Mouse (Mus musculus): Measurements from ENCODE around the gene Lyzl4. TPM values are rescaled to one million over a fixed set of nuclear protein-coding genes. Genes with fewer than 3 reads are reported as not detected.
"Not testable (repeated sequence)": the region's sequence is repeated elsewhere in the genome, so short reads cannot be mapped to it uniquely, and the experiment has no call there.

The Lyzl4 gene
- polyA plus RNA-seq, 1 experiment: not detected

GRCm38 (mm10) chr9:121599551-121599950 is 42.3 kb downstream of the Lyzl4 start:
- H3K27me3 ChIP-seq (ENCODE audit: control insufficient read depth): no peaks in the 10 kb centered on the region
- H3K9me3 ChIP-seq (ENCODE audit: control insufficient read depth, low read length): no peaks in the 10 kb centered on the region
- no peaks in the 10 kb centered on the region for H3K36me3 ChIP-seq (ENCODE audit: control insufficient read depth)
- no peak for TF ChIP-seq TAL1 (IDR thresholded peaks at IDR 0.05; ENCODE audit: low read length)
- TF ChIP-seq GATA1 (IDR thresholded peaks at IDR 0.05; ENCODE audit: low read length): no peak
- H3K4me3 ChIP-seq (replicated peaks): no peak overlapping the region
- H3K4me1 ChIP-seq (ENCODE audit: control insufficient read depth): no peaks in the 10 kb centered on the region

GRCm38 (mm10) chr9:121598106-121598505 is 43.8 kb downstream of the Lyzl4 start:
- no peaks in the 10 kb centered on the region for H3K9me3 ChIP-seq (ENCODE audit: control insufficient read depth, low read length)
- no peaks in the 10 kb centered on the region for H3K4me1 ChIP-seq (ENCODE audit: control insufficient read depth)
- H3K36me3 ChIP-seq (ENCODE audit: control insufficient read depth): no peaks in the 10 kb centered on the region
- H3K4me3 ChIP-seq (replicated peaks): no peak overlapping the region
- no peaks in the 10 kb centered on the region for H3K27me3 ChIP-seq (ENCODE audit: control insufficient read depth)
- TF ChIP-seq TAL1 (IDR thresholded peaks at IDR 0.05; ENCODE audit: low read length): no peak
- no peak for TF ChIP-seq GATA1 (IDR thresholded peaks at IDR 0.05; ENCODE audit: low read length)

DNA sequence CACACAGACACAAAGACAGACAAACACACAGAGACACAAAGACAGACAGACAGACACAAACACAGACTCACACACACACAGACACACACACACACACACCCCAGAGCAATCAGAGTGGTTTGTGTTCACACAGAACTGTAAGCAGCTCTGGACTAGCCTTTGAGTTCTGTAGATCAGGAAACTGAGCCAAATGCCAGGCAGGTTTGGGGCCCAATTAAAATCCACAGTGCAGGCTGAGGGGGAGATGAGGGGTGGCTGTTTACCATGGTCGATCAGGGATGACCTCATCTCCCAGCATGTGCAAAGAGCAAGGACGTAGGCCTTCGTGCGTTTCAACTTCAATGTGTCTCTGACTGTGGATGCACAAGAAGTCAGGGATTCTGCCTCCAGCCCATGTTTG is 47.1 kb downstream of the Lyzl4 start:
- Histone ChIP-seq H3K36me3 (ENCODE audit: control insufficient read depth) (no peaks in the 10 kb centered on the region), H3K27me3 (ENCODE audit: control insufficient read depth) (no peaks in the 10 kb centered on the region)
- TF ChIP-seq TAL1 (IDR thresholded peaks at IDR 0.05; ENCODE audit: low read length) (no peak), GATA1 (IDR thresholded peaks at IDR 0.05; ENCODE audit: low read length) (no peak)

DNA sequence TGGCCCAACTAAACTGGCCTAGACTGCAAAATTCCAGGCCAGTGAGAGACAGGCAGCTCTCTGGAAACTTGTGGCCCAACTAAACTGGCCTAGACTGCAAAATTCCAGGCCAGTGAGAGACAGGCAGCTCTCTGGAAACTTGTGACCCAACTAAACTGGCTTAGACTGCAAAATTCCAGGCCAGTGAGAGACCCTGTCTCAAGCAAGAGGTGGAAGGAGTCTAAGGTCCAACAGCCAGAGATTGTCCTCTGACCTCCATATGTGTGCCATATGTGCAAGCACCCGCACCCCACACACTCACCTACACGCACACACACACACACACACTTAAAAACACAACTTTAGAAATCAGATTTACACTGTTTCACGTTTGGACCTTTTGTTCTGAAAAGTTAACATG is 48.1 kb downstream of the Lyzl4 start:
- H3K36me3 ChIP-seq (ENCODE audit: control insufficient read depth); H3K4me3 ChIP-seq (replicated peaks); H3K4me1 ChIP-seq (ENCODE audit: control insufficient read depth); H3K27me3 ChIP-seq (ENCODE audit: control insufficient read depth); H3K9me3 ChIP-seq (ENCODE audit: control insufficient read depth, low read length): not testable (repeated sequence)

More for the DNA sequence above, 47.1 kb downstream of the Lyzl4 start:
- Histone ChIP-seq H3K4me3 (replicated peaks) (no peak overlapping the region), H3K4me1 (ENCODE audit: control insufficient read depth) (peaks cover 5% of the 10 kb centered on the region), H3K9me3 (ENCODE audit: control insufficient read depth, low read length) (no peaks in the 10 kb centered on the region; the same call in 1 of the 2 replicates)

DNA sequence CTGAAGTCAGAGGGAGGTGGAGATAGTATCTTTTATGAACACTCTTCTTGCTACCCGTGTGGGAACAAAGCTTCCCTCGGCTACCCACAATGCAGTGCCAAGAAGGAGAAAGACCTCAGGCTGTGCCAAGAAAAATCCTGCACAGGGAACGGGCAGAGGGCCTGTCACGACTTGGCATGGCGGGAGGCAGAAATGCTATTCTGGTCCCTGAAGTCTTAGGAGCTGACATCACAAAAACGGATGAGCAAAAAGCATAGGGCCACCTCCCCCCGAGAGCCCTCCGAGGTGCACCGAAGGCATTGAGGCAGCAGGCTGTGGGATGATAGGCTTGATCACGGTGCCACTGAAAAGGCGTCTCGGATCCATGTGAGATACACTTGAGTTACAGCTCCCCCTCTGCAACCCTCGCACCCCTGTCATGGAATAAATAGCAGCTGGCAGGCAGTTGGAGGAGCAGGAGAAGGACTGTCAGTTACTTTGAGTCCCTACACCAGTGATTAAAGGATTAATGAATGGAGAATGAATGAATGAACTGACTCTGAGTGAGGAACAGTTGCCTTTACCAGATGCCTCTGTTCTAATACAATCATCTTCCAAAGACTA is 48.8 kb downstream of the Lyzl4 start:
- H3K4me1 ChIP-seq (ENCODE audit: control insufficient read depth): peaks cover 5% of the 10 kb centered on the region
- peaks cover 4% of the 10 kb centered on the region for H3K9me3 ChIP-seq (ENCODE audit: control insufficient read depth, low read length)
- H3K27me3 ChIP-seq (ENCODE audit: control insufficient read depth): no peaks in the 10 kb centered on the region
- TF ChIP-seq TAL1 (IDR thresholded peaks at IDR 0.05; ENCODE audit: low read length) (no peak), GATA1 (IDR thresholded peaks at IDR 0.05; ENCODE audit: low read length) (no peak)
- no peak overlapping the region for H3K4me3 ChIP-seq (replicated peaks)
- H3K36me3 ChIP-seq (ENCODE audit: control insufficient read depth): no peaks in the 10 kb centered on the region

DNA sequence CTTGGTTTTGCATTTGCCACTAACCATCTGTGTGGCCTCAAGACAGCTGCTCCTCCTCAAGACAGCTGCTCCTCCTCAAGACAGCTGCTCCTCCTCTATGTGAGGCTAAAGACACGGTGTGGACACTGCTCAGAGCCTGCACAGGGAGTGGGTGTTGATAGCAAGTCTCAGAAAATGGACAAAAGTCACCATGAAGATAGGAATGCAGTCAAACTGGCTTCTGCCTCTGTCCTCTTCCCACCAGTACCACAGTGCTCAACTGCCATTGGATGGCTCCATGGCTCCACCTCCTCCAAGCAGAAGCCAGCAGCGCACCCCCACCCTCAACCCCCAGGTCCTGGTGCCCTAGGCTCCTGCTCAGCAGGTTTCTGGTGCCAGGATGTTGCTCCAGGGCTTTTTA is 52.4 kb downstream of the Lyzl4 start:
- H3K27me3 ChIP-seq (ENCODE audit: control insufficient read depth): no peaks in the 10 kb centered on the region
- no peaks in the 10 kb centered on the region for H3K36me3 ChIP-seq (ENCODE audit: control insufficient read depth)
- peaks cover 4% of the 10 kb centered on the region for H3K9me3 ChIP-seq (ENCODE audit: control insufficient read depth, low read length)
- TF ChIP-seq TAL1 (IDR thresholded peaks at IDR 0.05; ENCODE audit: low read length) (no peak), GATA1 (IDR thresholded peaks at IDR 0.05; ENCODE audit: low read length) (no peak)
- no peak overlapping the region for H3K4me3 ChIP-seq (replicated peaks)
- peaks cover 5% of the 10 kb centered on the region for H3K4me1 ChIP-seq (ENCODE audit: control insufficient read depth)

DNA sequence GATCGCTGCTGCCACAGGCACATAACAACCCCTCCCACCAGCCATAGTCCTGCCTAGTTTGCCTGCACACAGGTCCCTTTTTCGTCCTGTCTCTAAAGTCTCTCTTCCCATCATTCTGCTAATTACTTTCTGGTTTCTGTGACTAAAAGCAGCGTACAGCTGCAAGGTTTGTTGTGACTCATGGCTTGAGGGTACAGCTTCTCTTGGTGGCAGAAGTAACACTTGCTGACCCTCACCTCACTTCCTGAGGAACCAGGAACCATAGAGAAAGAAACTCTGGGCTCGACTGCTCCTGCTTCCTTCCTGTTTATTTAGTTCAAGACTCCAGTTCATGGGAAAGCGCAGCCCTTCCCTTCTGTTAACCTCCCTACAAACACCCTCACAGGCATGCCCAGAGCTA is 67.5 kb downstream of the Lyzl4 start:
- Histone ChIP-seq H3K9me3 (ENCODE audit: control insufficient read depth, low read length) (peaks cover 6% of the 10 kb centered on the region), H3K36me3 (ENCODE audit: control insufficient read depth) (no peaks in the 10 kb centered on the region), H3K4me3 (replicated peaks) (no peak overlapping the region), H3K4me1 (ENCODE audit: control insufficient read depth) (no peaks in the 10 kb centered on the region), H3K27me3 (ENCODE audit: control insufficient read depth) (no peaks in the 10 kb centered on the region)
- TF ChIP-seq GATA1 (IDR thresholded peaks at IDR 0.05; ENCODE audit: low read length) (no peak), TAL1 (IDR thresholded peaks at IDR 0.05; ENCODE audit: low read length) (no peak)

GRCm38 (mm10) chr9:121568451-121568850 is 73.4 kb downstream of the Lyzl4 start:
- Histone ChIP-seq H3K4me3 (replicated peaks) (no peak overlapping the region), H3K4me1 (ENCODE audit: control insufficient read depth) (no peaks in the 10 kb centered on the region), H3K9me3 (ENCODE audit: control insufficient read depth, low read length) (peaks cover 6% of the 10 kb centered on the region), H3K27me3 (ENCODE audit: control insufficient read depth) (no peaks in the 10 kb centered on the region), H3K36me3 (ENCODE audit: control insufficient read depth) (no peaks in the 10 kb centered on the region)
- TF ChIP-seq TAL1 (IDR thresholded peaks at IDR 0.05; ENCODE audit: low read length) (no peak), GATA1 (IDR thresholded peaks at IDR 0.05; ENCODE audit: low read length) (no peak)

GRCm38 (mm10) chr9:121566387-121566786 is 75.5 kb downstream of the Lyzl4 start:
- Histone ChIP-seq H3K27me3 (ENCODE audit: control insufficient read depth) (no peaks in the 10 kb centered on the region), H3K4me3 (replicated peaks) (no peak overlapping the region), H3K4me1 (ENCODE audit: control insufficient read depth) (no peaks in the 10 kb centered on the region), H3K9me3 (ENCODE audit: control insufficient read depth, low read length) (peaks cover 6% of the 10 kb centered on the region), H3K36me3 (ENCODE audit: control insufficient read depth) (no peaks in the 10 kb centered on the region)
- no peak for TF ChIP-seq GATA1 (IDR thresholded peaks at IDR 0.05; ENCODE audit: low read length)
- TF ChIP-seq TAL1 (IDR thresholded peaks at IDR 0.05; ENCODE audit: low read length): no peak

GRCm38 (mm10) chr9:121563276-121563675 is 78.6 kb downstream of the Lyzl4 start:
- Histone ChIP-seq H3K9me3 (ENCODE audit: control insufficient read depth, low read length) (no peaks in the 10 kb centered on the region), H3K36me3 (ENCODE audit: control insufficient read depth) (no peaks in the 10 kb centered on the region), H3K4me3 (replicated peaks) (no peak overlapping the region), H3K4me1 (ENCODE audit: control insufficient read depth) (no peaks in the 10 kb centered on the region), H3K27me3 (ENCODE audit: control insufficient read depth) (no peaks in the 10 kb centered on the region)
- TF ChIP-seq TAL1 (IDR thresholded peaks at IDR 0.05; ENCODE audit: low read length): no peak
- no peak for TF ChIP-seq GATA1 (IDR thresholded peaks at IDR 0.05; ENCODE audit: low read length)

Data from erythroblast, embryonic 14.5 days (primary cell).